Mouse (Mus musculus) testis, adult 2 months (tissue): ENCODE measurements around the gene Prm1. TPM values are rescaled to one million over a fixed set of nuclear protein-coding genes. Genes with fewer than 3 reads are reported as not detected.
"Not testable (repeated sequence)": the region's sequence is repeated elsewhere in the genome, so short reads cannot be mapped to it uniquely, and the experiment has no call there.

Experiments
- H3K27ac ChIP-seq: fragments of 200-500 bp; 2 replicates; pipeline ENCODE4 v1.5.1; 2012; ENCODE audit warnings: low read depth, low read length; ENCODE audit not compliant: control insufficient read depth, insufficient read depth
- H3K27me3 ChIP-seq: fragments of 200-500 bp; 2 replicates; pipeline ENCODE4 v1.6.1; 2012; ENCODE audit warnings: mild to moderate bottlenecking, low read length, moderate library complexity; ENCODE audit not compliant: control insufficient read depth, insufficient read depth
- H3K36me3 ChIP-seq: fragments of 200-500 bp; 2 replicates; pipeline ENCODE4 v1.6.1; 2012; ENCODE audit warnings: mild to moderate bottlenecking, low read length; ENCODE audit not compliant: control insufficient read depth, insufficient read depth
- H3K4me1 ChIP-seq: fragments of 200-500 bp; 2 replicates; pipeline ENCODE4 v1.6.1; 2012; ENCODE audit warnings: low read length; ENCODE audit not compliant: control insufficient read depth, insufficient read depth
- H3K4me3 ChIP-seq: fragments of 200-500 bp; 2 replicates; pipeline ENCODE4 v1.5.1; 2012; ENCODE audit warnings: low read depth, mild to moderate bottlenecking, low read length, moderate library complexity, mixed read lengths; ENCODE audit not compliant: control insufficient read depth
- CTCF ChIP-seq: fragments of 200-500 bp; IDR thresholded peaks from 2 replicates; pipeline ENCODE4 v1.5.1; 2012; ENCODE audit warnings: low read depth, mild to moderate bottlenecking, inconsistent platforms, low read length, moderate library complexity; ENCODE audit not compliant: control insufficient read depth, insufficient read depth, insufficient replicate concordance
- POLR2A ChIP-seq: fragments of 200-500 bp; IDR thresholded peaks from 2 replicates; pipeline ENCODE4 v1.6.1; 2012; ENCODE audit warnings: low read depth, mild to moderate bottlenecking, inconsistent platforms, low read length, moderate library complexity; ENCODE audit not compliant: control insufficient read depth
- polyA plus RNA-seq: library from polyadenylated mRNA; depleted of rRNA; stranded (reverse); fragments of >200 nt; gene quantifications from 2 replicates; pipeline ENCODE4 v1.2.3, GENCODE M21; 2012

Gene Prm1
- polyA plus RNA-seq, 1 experiment = 15,156 TPM

- H3K36me3 ChIP-seq = no peaks in the 10 kb centered on the region
- H3K27ac ChIP-seq = no peak overlapping the region
- TF ChIP-seq CTCF (no peak), POLR2A (no peak)
- H3K4me3 ChIP-seq = no peak overlapping the region
- H3K4me1 ChIP-seq = no peaks in the 10 kb centered on the region
- H3K27me3 ChIP-seq = no peaks in the 10 kb centered on the region
Observed at GRCm38 (mm10) chr16:10821387-10821786, 15.7 kb upstream of the Prm1 start.

GRCm38 (mm10) chr16:10819966-10820365 lies 14.3 kb upstream of the Prm1 start:
- TF ChIP-seq CTCF = no peak
- TF ChIP-seq POLR2A = no peak

GRCm38 (mm10) chr16:10818579-10819135 lies 13.0 kb upstream of the Prm1 start:
- Histone ChIP-seq H3K4me1 (no peaks in the 10 kb centered on the region), H3K36me3 (no peaks in the 10 kb centered on the region), H3K4me3 (no peak overlapping the region), H3K27ac (no peak overlapping the region), H3K27me3 (no peaks in the 10 kb centered on the region)
- TF ChIP-seq POLR2A = no peak
- TF ChIP-seq CTCF = no peak

More at GRCm38 (mm10) chr16:10819966-10820365, 14.3 kb upstream of the Prm1 start:
- no peaks in the 10 kb centered on the region for H3K27me3 ChIP-seq
- no peak overlapping the region for H3K27ac ChIP-seq
- H3K4me1 ChIP-seq = no peaks in the 10 kb centered on the region
- no peak overlapping the region for H3K4me3 ChIP-seq
- H3K36me3 ChIP-seq = no peaks in the 10 kb centered on the region

DNA sequence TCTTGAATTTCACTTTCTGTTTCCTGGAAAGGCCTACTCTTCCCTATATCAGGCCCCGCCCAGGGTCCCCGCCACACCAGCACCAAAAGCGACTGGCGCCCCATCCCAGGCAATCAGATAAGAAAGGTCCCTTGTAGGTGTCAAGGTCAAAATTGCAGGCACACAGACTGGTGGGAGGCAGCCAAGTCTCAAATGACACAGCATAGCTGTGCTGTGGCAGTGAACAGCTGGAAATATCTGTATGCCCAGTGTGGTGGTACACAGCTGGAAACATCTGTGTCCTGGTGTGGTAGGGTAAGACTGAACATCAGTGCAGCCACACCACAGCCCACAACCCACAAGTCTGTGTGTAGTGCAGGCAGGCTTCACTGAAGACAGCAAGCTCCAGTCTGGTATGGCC lies 9.2 kb upstream of the Prm1 start:
- Histone ChIP-seq H3K4me3 (no peak overlapping the region), H3K4me1 (no peaks in the 10 kb centered on the region), H3K36me3 (no peaks in the 10 kb centered on the region), H3K27me3 (no peaks in the 10 kb centered on the region), H3K27ac (no peak overlapping the region)
- TF ChIP-seq POLR2A = no peak

DNA sequence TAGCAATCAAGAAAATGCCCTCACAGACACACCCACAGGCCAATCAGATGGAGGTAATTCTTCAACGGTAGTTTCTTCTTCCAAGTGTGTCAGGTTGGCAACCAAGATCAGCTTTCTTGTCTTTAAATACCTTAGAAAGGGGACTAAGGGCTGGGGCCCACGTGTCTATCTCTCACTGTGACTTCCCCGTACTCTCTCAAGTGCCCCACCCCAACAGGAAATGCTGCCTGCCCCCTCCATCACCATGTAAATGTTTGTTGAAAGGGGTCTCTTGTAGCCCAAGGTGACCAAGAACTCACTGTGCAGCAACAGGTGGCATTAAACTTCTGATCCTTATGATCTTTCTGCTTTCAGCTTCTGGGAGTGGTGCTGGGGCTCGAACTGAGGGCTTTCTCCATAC lies 8.1 kb upstream of the Prm1 start:
- no peak overlapping the region for H3K4me3 ChIP-seq
- H3K36me3 ChIP-seq = no peaks in the 10 kb centered on the region
- no peak for TF ChIP-seq CTCF
- H3K27me3 ChIP-seq = no peaks in the 10 kb centered on the region
- H3K4me1 ChIP-seq = no peaks in the 10 kb centered on the region
- H3K27ac ChIP-seq = no peak overlapping the region

DNA sequence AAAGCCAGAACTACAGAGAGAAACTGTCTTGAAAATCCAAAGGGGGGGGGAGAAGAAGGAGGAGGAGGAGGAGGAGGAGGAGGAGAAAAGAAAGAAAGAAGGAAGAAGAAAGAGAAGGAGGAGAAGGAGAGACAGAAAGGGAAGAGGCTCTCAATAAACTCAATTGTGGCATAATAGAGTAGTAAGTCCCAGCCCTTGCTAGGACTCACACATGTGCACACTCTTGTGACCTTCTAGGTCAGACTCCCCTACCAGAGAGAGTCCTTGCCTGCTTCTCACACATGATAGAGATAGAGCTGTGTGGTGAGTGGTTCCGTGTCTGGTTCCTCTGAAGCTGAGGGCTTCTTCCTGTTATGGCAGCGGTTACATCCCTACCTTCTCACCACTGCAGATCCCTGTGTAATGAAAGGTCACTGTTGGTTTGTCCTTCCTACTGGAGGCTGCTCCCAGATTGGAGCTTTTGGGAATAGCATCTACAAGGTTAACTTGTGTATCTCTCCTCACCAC lies 7.3 kb upstream of the Prm1 start, which contains the start of gene Gm11172:
Gm11172 (plus strand) TSS at position 51 of the 507 bp plus-strand sequence.
- Histone ChIP-seq H3K27me3 (no peaks in the 10 kb centered on the region), H3K4me3 (no peak within 1 kb of the TSS), H3K4me1 (no peaks in the 10 kb centered on the region), H3K27ac (no peak within 1 kb of the TSS), H3K36me3 (no peaks in the 10 kb centered on the region)
- TF ChIP-seq CTCF (no peak), POLR2A (no peak)

GRCm38 (mm10) chr16:10810376-10810775 lies 4.7 kb upstream of the Prm1 start:
- H3K36me3 ChIP-seq = no peaks in the 10 kb centered on the region
- no peak for TF ChIP-seq POLR2A
- no peak for TF ChIP-seq CTCF
- no peak overlapping the region for H3K4me3 ChIP-seq
- no peak overlapping the region for H3K27ac ChIP-seq
- no peaks in the 10 kb centered on the region for H3K27me3 ChIP-seq
- no peaks in the 10 kb centered on the region for H3K4me1 ChIP-seq

DNA sequence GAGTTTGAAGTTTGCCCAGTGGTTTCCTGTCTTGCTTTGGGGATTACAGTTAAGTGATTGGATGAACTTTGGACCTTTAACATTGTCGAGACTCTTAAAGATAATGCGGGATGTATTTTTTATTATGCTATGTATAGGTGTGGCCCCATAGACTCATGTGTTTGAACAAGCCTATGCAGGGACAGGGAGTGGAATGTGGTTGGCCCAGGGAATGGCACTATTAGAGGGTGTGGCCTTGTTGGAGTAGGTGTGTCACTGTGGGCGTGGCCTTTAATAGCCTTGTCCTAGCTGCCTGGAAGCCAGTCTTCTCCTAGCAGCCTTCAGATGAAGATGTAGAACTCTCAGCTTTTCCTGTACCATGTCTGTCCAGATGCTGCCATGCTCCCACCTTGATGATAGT lies 3.2 kb downstream of the Prm1 start:
- H3K27me3 ChIP-seq, H3K4me1 ChIP-seq, H3K27ac ChIP-seq, H3K4me3 ChIP-seq, H3K36me3 ChIP-seq: not testable (repeated sequence)

GRCm38 (mm10) chr16:10796034-10796433 lies 9.6 kb downstream of the Prm1 start, which contains the start of gene Prm2:
Gene Prm2, minus strand, starts transcription at chr16:10796134.
- TF ChIP-seq POLR2A = no peak; the same call in 1 of the 2 replicates
- no peak for TF ChIP-seq CTCF
- no peaks in the 10 kb centered on the region; the same call in 1 of the 2 replicates for H3K36me3 ChIP-seq
- H3K4me1 ChIP-seq = no peaks in the 10 kb centered on the region
- H3K27me3 ChIP-seq = no peaks in the 10 kb centered on the region
- H3K27ac ChIP-seq = peak within 1 kb of the TSS; percentile 84
- peak within 1 kb of the TSS; percentile 54 for H3K4me3 ChIP-seq
